Comparison of ENCODE assay signal across 25 mouse cellular contexts in genomic region chr9:79686049-79686448, GRCm38 (mm10). TPM values are rescaled to one million over a fixed set of nuclear protein-coding genes. Genes with fewer than 3 reads are reported as not detected.
A peak's percentile ranks its signal among the peaks of the same experiment; 100 is the strongest.
DNase-seq lines count a peak whose midpoint lies in the region; ATAC-seq and TF ChIP-seq lines count a peak whose summit lies in the region.
"Had no signal": no experiment of that assay in that cellular context is flagged by ENCODE, and none has a peak within 500 bp of the region (broad histone marks: within the 10 kb centered on the region; RNA-seq: fewer than 3 reads in every experiment).

No protein-coding gene starts in this region.

- TF ChIP-seq POLR2A in brain, embryonic 14.5 days (IDR thresholded peaks at IDR 0.05; ENCODE audit: borderline replicate concordance, extremely low read depth, insufficient read depth, insufficient read length, poor library complexity, severe bottlenecking), result no peak

- no peak overlapping the region for H3K4me2 ChIP-seq in midbrain, embryonic 14.5 days (ENCODE audit: low read length)
- no peak overlapping the region for H3K4me2 ChIP-seq in midbrain, embryonic 16.5 days (ENCODE audit: low read length)
- H3K4me2 ChIP-seq: heart, embryonic 13.5 days; hindbrain, embryonic 12.5 days; intestine, embryonic 15.5 days; neural tube, embryonic 12.5 days had no signal

- no peak for TF ChIP-seq CTCF in brain, embryonic 14.5 days (IDR thresholded peaks at IDR 0.05; ENCODE audit: borderline replicate concordance, extremely low read depth, insufficient read depth, insufficient read length)

- H3K27me3 ChIP-seq in midbrain, embryonic 14.5 days (ENCODE audit: control insufficient read depth, insufficient read depth, low read length), result no peaks in the 10 kb centered on the region
- H3K27me3 ChIP-seq in midbrain, embryonic 16.5 days (ENCODE audit: control insufficient read depth, insufficient read depth, low read depth, low read length), result no peaks in the 10 kb centered on the region
- H3K27me3 ChIP-seq in limb, embryonic 10.5 days (ENCODE audit: low read depth, poor library complexity, severe bottlenecking), result no peaks in the 10 kb centered on the region
- H3K27me3 ChIP-seq: heart, embryonic 13.5 days; hindbrain, embryonic 12.5 days; intestine, embryonic 15.5 days; neural tube, embryonic 12.5 days had no signal

- WGBS in midbrain, embryonic 14.5 days, result 22% methylated on average over 1 of the region's 1 CpGs
- 12% methylated on average over 1 of the region's 1 CpGs for WGBS in midbrain, embryonic 16.5 days
- 81% methylated on average over 1 of the region's 1 CpGs for WGBS in limb, embryonic 10.5 days

- H3K9me3 ChIP-seq in midbrain, embryonic 14.5 days (ENCODE audit: control insufficient read depth, low read length), result no peaks in the 10 kb centered on the region
- H3K9me3 ChIP-seq in midbrain, embryonic 16.5 days (replicated peaks; ENCODE audit: control insufficient read depth, low read length, poor library complexity, severe bottlenecking), result no peaks in the 10 kb centered on the region
- no peaks in the 10 kb centered on the region for H3K9me3 ChIP-seq in limb, embryonic 10.5 days (replicated peaks)
- H3K9me3 ChIP-seq: heart, embryonic 13.5 days; hindbrain, embryonic 12.5 days; intestine, embryonic 15.5 days; midbrain, embryonic 10.5 days; neural tube, embryonic 12.5 days had no signal

- no peaks in the 10 kb centered on the region for H3K36me3 ChIP-seq in midbrain, embryonic 14.5 days (ENCODE audit: control insufficient read depth, insufficient read depth, low read length)
- H3K36me3 ChIP-seq in midbrain, embryonic 16.5 days (ENCODE audit: control insufficient read depth, insufficient read depth, low read length), result no peaks in the 10 kb centered on the region
- no peaks in the 10 kb centered on the region for H3K36me3 ChIP-seq in limb, embryonic 10.5 days
- H3K36me3 ChIP-seq: hindbrain, embryonic 12.5 days; intestine, embryonic 15.5 days; midbrain, embryonic 10.5 days; neural tube, embryonic 12.5 days had no signal

- peak; percentile 26 for DNase-seq in embryo, embryonic 10.5 days (ENCODE audit: low spot score)
- DNase-seq in embryo, embryonic 9.5 days (ENCODE audit: extremely low spot score), result no peak
- peak; percentile 39 for DNase-seq in midbrain, embryonic 14.5 days
- peak; percentile 53 for DNase-seq in brain, embryonic 14.5 days (ENCODE audit: low read depth)
- DNase-seq in limb, embryonic 10.5 days (ENCODE audit: low spot score), result no peak
- no peak for DNase-seq in ovary, postnatal 14 days (ENCODE audit: low spot score)
- DNase-seq: adrenal gland, postnatal 14 days; cerebellum, adult 11 months; cerebellum, adult 9-11 months; gastrocnemius, postnatal 36 days; heart, adult 2 months; heart, postnatal 14 days; kidney, adult 8-10 months; kidney, postnatal 25 days; retina, postnatal 1 day; thymus, postnatal 4 days had no signal

- peaks cover 10% of the 10 kb centered on the region for H3K4me1 ChIP-seq in midbrain, embryonic 14.5 days (ENCODE audit: control insufficient read depth, insufficient read depth, low read length)
- H3K4me1 ChIP-seq in midbrain, embryonic 16.5 days (ENCODE audit: control insufficient read depth, insufficient read depth, low read length), result peaks cover 14% of the 10 kb centered on the region
- 0 out of 2 replicates have a peak, but pooled peaks cover 4% of the 10 kb centered on the region for H3K4me1 ChIP-seq in limb, embryonic 10.5 days
- H3K4me1 ChIP-seq: intestine, embryonic 15.5 days had no signal

- no peak overlapping the region for H3K4me3 ChIP-seq in midbrain, embryonic 14.5 days (replicated peaks; ENCODE audit: low read depth, low read length)
- no peak overlapping the region for H3K4me3 ChIP-seq in midbrain, embryonic 16.5 days (ENCODE audit: low read depth, low read length)
- H3K4me3 ChIP-seq in limb, embryonic 10.5 days, result no peak overlapping the region
- H3K4me3 ChIP-seq: heart, adult 2 months; heart, embryonic 13.5 days; hindbrain, embryonic 12.5 days; intestine, embryonic 15.5 days; layer of hippocampus, adult 2 months; midbrain, embryonic 10.5 days; neural tube, embryonic 12.5 days had no signal

- H3K27ac ChIP-seq in midbrain, embryonic 14.5 days (replicated peaks; ENCODE audit: low read depth, low read length), result no peak overlapping the region
- H3K27ac ChIP-seq in midbrain, embryonic 16.5 days (ENCODE audit: low read length), result no peak overlapping the region
- H3K27ac ChIP-seq in limb, embryonic 10.5 days, result no peak overlapping the region
- H3K27ac ChIP-seq: heart, adult 2 months; heart, embryonic 13.5 days; hindbrain, embryonic 12.5 days; intestine, embryonic 15.5 days; layer of hippocampus, adult 2 months; midbrain, embryonic 10.5 days; neural tube, embryonic 12.5 days had no signal

- H3K9ac ChIP-seq in midbrain, embryonic 14.5 days (replicated peaks; ENCODE audit: low read length), result no peak overlapping the region
- H3K9ac ChIP-seq in midbrain, embryonic 16.5 days (ENCODE audit: low read depth, low read length), result no peak overlapping the region
- H3K9ac ChIP-seq: heart, embryonic 13.5 days; hindbrain, embryonic 12.5 days; intestine, embryonic 15.5 days; neural tube, embryonic 12.5 days had no signal

- no peak for ATAC-seq in midbrain, embryonic 14.5 days (ENCODE audit: low FRiP score, low TSS enrichment)
- ATAC-seq in midbrain, embryonic 16.5 days, result no peak
- ATAC-seq: forebrain, embryonic 16.5 days; intestine, embryonic 15.5 days; lung, postnatal 0 days had no signal

RNA-seq across cellular contexts. Expression of gene Col12a1, which starts 32.6 kb away (rescaled TPM):
- 3.5 and 6.2 TPM in 2 replicates for polyA plus RNA-seq in midbrain, embryonic 14.5 days (2014; fragmentation: Nextera tagmentation; extraction: Ambion mirVana)
- polyA plus RNA-seq in midbrain, embryonic 16.5 days (2015; fragmentation: Nextera tagmentation; extraction: Ambion mirVana), result 4.2 and 4.5 TPM in 2 replicates
- 13.5 and 25.7 TPM in 2 replicates for polyA plus RNA-seq in brain, embryonic 14.5 days (2012; rRNA removed)
- 4.8 and 12.4 TPM in 2 replicates for polyA plus RNA-seq in limb, embryonic 10.5 days (2016; fragmentation: Nextera tagmentation; extraction: Ambion mirVana)

Comparison
In these comparisons a context has a peak if more than half of its experiments do, and no peak if none do; other contexts are left out.
1. DNase-seq: peak in embryo, embryonic 10.5 days (single experiment), midbrain, embryonic 14.5 days (single experiment) and brain, embryonic 14.5 days (single experiment); none in embryo, embryonic 9.5 days (single experiment), limb, embryonic 10.5 days (single experiment) and ovary, postnatal 14 days (single experiment).